Mouse (Mus musculus): ENCODE results near the gene Mrc1. TPM values are rescaled to one million over a fixed set of nuclear protein-coding genes. Genes with fewer than 3 reads are reported as not detected.
"Not testable (repeated sequence)": the region's sequence is repeated elsewhere in the genome, so short reads cannot be mapped to it uniquely, and the experiment has no call there.

Gene Mrc1
- 40.7 and 43.6 TPM in 2 replicates for total RNA-seq (2015; ENCODE audit: low replicate concordance)
- total RNA-seq (2017; ENCODE audit: low replicate concordance), result 34.5 and 37.7 TPM in 2 replicates

DNA sequence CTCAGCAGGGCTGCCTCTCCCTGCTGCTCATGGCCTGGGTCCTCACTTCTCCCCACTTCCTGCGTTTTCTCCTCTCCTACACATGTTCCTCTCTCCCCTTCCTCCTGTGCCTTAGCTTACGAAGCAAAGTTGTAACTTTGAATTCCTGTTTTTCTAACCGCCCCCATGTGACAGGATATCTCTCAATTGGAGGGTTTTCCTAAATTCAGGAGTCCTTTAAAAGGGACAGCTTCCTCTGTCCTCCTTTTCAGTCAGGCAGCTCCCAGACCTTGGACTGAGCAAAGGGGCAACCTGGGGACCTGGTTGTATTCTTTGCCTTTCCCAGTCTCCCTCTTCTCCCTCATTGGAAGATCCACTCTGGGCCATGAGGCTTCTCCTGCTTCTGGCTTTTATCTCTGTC is at the start of gene Mrc1:
Gene Mrc1 (plus strand): TSS at position 244 of the 400 bp plus-strand sequence.
- no peak for ATAC-seq (replicated peaks; ENCODE audit: low FRiP score, poor library complexity, severe bottlenecking)

- no peak for ATAC-seq (replicated peaks; ENCODE audit: low FRiP score, poor library complexity, severe bottlenecking)
Measured at GRCm38 (mm10) chr2:14184375-14184774, 44.8 kb upstream of the Mrc1 start.

DNA sequence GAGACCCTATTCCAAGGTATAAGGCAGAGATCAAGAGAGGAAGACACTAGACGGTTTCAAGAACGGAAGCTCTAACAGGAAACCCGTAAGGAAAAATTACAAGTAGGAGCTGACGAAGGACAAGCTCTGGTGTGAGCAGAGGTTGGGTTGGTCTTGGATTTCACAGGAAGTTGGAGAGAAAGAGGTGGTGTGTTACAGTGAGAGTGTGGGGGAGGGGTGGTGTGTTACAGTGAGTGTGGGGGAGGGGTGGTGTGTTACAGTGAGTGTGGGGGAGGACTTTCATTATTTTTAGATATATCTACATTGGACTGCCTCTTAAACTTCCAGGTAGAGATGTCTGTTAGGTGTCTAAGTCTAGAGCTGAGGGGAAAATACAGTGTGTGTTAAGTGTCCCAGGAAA is 38.5 kb upstream of the Mrc1 start:
- no peak for ATAC-seq (replicated peaks; ENCODE audit: low FRiP score, poor library complexity, severe bottlenecking)

GRCm38 (mm10) chr2:14191601-14192000 is 37.6 kb upstream of the Mrc1 start:
- ATAC-seq (replicated peaks; ENCODE audit: low FRiP score, poor library complexity, severe bottlenecking), result no peak

- ATAC-seq (replicated peaks; ENCODE audit: low FRiP score, poor library complexity, severe bottlenecking), result no peak
Measured at GRCm38 (mm10) chr2:14192046-14192445, 37.1 kb upstream of the Mrc1 start.

- not testable (repeated sequence) for ATAC-seq (replicated peaks; ENCODE audit: low FRiP score, poor library complexity, severe bottlenecking)
Measured at GRCm38 (mm10) chr2:14198325-14198903, 30.8 kb upstream of the Mrc1 start.

GRCm38 (mm10) chr2:14199621-14200020 is 29.6 kb upstream of the Mrc1 start:
- no peak for ATAC-seq (replicated peaks; ENCODE audit: low FRiP score, poor library complexity, severe bottlenecking)

DNA sequence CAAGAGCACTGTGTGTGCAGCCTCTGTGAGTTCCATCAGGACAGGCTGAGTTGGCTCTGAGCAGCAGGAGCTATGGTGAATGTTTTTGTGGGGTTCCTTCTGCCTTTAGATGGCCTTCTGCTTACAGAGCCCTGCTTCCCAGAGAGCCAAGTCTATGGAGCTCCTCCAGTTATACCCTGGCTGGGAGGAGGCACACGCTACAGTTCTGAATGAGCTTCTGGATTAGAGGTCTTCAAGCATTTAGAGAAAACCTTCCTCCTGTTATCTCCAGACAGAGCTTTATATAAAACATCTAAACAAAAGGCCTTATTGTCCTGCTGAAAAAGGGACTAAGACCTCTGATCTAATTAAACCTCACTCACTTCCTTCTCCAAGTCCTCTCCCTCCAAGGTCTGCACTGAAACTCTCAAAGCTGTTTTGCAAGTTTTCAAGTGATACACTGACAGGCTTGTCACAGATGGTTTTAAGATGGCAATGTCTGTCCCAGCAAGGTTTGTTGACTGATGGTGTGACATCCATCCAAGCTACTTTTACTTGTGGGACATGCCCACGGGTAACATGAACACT is 28.2 kb upstream of the Mrc1 start:
- ATAC-seq (replicated peaks; ENCODE audit: low FRiP score, poor library complexity, severe bottlenecking), result not testable (repeated sequence)

GRCm38 (mm10) chr2:14204308-14204707 is 24.9 kb upstream of the Mrc1 start:
- no peak for ATAC-seq (replicated peaks; ENCODE audit: low FRiP score, poor library complexity, severe bottlenecking)

DNA sequence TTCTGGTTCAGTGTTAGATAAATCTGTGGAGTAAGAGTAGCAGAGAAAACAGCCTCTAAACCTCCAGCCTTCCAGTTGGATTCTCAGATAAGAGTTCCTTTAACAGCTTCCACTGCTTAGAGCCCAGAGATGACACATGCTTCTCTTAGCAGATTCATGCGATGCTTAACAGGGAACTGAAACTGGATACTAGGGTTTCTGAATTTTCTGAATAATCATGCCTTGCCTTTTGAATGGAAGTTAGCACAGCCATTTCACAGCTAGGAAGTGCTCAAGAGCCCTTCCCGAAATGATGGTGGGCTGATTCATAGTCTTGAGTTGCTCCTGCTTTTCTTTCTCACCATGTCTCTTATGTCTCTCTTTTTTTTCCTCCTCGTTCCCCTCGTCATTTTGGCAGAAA is 22.4 kb upstream of the Mrc1 start:
- no peak for ATAC-seq (replicated peaks; ENCODE audit: low FRiP score, poor library complexity, severe bottlenecking)

DNA sequence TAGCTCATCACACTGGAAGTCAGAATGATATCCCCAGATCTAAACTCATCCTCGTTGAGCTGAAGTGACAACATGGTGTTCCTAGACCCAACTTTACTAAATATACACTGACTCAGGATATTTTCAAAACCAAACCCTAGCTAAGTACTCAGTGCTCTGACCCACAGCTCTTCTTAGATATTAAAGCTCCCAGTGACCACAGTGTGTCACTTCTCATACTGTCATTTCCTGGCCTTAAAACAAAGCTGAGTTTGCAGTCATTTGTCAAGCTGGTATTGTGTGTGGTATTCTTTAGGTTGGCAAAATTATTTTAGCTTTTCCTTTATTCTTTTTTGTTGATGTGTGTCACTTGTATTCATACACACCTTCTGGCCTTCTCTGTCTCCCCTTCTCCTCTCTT is 18.5 kb upstream of the Mrc1 start:
- no peak for ATAC-seq (replicated peaks; ENCODE audit: low FRiP score, poor library complexity, severe bottlenecking)

DNA sequence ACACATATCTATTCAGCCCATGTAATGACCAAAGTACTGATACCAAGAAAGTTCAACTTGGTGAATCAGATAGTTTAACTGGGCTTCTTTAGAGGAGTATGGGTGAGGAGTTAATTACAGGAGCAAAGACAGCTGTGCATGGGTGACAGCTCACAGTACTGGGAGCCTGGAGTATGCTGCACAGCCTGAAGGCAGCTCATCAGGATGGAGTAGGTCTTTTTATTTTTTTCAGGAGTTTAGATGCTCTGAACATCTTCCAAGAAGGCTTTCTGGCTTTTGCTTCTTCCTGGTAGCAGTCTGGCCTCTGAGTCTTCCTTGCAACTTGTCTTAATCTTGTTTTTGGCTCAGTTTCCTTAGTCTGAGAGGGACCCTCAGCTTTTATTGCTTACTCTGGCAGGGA is 17.6 kb upstream of the Mrc1 start:
- no peak for ATAC-seq (replicated peaks; ENCODE audit: low FRiP score, poor library complexity, severe bottlenecking)

GRCm38 (mm10) chr2:14214764-14215163 is 14.4 kb upstream of the Mrc1 start:
- no peak for ATAC-seq (replicated peaks; ENCODE audit: low FRiP score, poor library complexity, severe bottlenecking)

GRCm38 (mm10) chr2:14216653-14217052 is 12.5 kb upstream of the Mrc1 start:
- no peak for ATAC-seq (replicated peaks; ENCODE audit: low FRiP score, poor library complexity, severe bottlenecking)

GRCm38 (mm10) chr2:14218126-14218525 is 11.1 kb upstream of the Mrc1 start:
- no peak for ATAC-seq (replicated peaks; ENCODE audit: low FRiP score, poor library complexity, severe bottlenecking)

DNA sequence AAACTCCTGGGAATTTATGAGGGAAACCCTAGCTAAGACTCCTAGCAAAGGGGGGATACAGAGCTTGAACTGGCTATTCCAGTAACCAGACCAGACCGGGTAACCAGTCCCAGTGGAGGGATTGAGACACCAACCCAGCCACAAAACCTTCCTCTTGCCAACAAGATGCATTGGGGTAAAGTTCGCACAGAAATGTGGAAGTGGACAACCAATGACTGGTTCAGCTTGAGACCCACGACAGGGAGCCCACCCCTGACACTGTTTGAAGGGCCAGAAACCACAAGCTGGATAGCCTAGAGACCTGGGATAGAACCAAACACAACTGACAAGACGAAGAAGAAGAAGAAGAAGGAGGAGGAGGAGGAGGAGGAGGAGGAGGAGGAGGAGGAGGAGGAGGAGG is 4.8 kb upstream of the Mrc1 start:
- no peak for ATAC-seq (replicated peaks; ENCODE audit: low FRiP score, poor library complexity, severe bottlenecking)

- no peak for ATAC-seq (replicated peaks; ENCODE audit: low FRiP score, poor library complexity, severe bottlenecking)
Measured at GRCm38 (mm10) chr2:14228495-14228894, 697 bp upstream of the Mrc1 start.

DNA sequence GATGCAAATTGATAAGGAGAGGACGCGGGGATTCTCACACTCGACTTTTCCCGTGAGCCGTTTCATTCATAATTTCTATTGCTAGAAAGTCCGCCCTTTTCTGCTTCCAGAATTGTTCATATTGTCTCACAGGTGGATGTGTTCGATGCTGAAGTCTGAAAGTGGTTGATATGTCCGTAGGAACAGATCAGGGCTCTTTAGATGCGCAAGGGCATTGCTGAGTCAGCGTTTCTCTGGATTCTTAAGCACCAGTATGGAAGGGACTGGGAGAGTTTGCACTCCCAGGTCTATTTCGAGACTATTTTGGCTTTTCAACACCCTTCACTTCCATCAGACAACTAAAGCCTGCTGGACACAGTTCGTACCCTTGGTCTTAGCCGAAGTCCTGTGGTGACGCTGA is 787 bp downstream of the Mrc1 start:
- ATAC-seq (replicated peaks; ENCODE audit: low FRiP score, poor library complexity, severe bottlenecking), result no peak

- no peak for ATAC-seq (replicated peaks; ENCODE audit: low FRiP score, poor library complexity, severe bottlenecking)
Measured at GRCm38 (mm10) chr2:14232897-14233296, 3.7 kb downstream of the Mrc1 start.

DNA sequence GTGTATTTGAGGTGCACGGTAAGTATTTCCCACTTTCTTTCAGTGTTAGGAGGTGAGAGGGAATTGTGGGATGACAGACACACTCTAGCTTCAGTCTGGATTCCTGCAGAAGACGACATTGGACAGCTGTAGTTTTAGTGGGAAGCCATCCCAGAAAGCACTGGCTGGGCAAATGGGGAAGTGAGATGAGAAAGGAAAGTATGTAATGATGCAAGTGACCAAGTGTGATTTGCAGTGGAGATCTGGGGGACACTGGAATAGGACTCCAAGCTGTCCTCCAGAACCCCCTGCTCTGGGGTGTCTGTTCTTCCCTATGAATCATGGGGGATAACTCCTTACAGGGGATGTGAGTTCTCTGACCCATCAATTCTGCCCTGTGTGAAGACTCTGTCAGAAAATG is 4.8 kb downstream of the Mrc1 start:
- ATAC-seq (replicated peaks; ENCODE audit: low FRiP score, poor library complexity, severe bottlenecking), result no peak

DNA sequence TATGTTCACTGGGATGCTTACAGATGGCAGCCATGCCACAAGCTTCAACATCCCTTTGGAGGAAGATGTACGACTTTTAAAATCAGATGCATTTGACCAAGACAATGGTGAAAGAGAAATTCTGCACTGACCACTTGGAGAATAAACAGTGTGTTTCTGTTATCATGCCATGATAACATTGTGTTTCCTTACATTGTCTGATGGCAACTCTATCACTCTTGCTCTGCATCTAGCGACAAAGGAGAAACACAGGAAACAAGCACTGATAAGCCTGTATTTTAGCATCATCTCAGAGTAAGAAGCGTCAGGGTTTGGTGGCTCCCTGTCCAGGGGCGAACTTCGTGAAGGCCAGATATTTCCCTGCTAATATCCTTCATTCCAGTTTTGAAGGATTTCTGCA is 6.1 kb downstream of the Mrc1 start:
- no peak for ATAC-seq (replicated peaks; ENCODE audit: low FRiP score, poor library complexity, severe bottlenecking)

- no peak for ATAC-seq (replicated peaks; ENCODE audit: low FRiP score, poor library complexity, severe bottlenecking)
Measured at GRCm38 (mm10) chr2:14236920-14237319, 7.7 kb downstream of the Mrc1 start.
